Mouse (Mus musculus) embryonic fibroblast, embryonic 13.5 days (primary cell): ENCODE results near the gene Rnf40.

Source experiments
- CTCF ChIP-seq: IDR thresholded peaks from 2 replicates; pipeline ENCODE4 v1.5.1; 2011; ENCODE audit warnings: mild to moderate bottlenecking, control low read depth, low read length, moderate library complexity, borderline replicate concordance; ENCODE audit not compliant: insufficient read depth
- POLR2A ChIP-seq: IDR thresholded peaks from 2 replicates; pipeline ENCODE4 v1.6.1; 2011; ENCODE audit warnings: low read depth, mild to moderate bottlenecking, control low read depth, low read length, moderate library complexity

DNA sequence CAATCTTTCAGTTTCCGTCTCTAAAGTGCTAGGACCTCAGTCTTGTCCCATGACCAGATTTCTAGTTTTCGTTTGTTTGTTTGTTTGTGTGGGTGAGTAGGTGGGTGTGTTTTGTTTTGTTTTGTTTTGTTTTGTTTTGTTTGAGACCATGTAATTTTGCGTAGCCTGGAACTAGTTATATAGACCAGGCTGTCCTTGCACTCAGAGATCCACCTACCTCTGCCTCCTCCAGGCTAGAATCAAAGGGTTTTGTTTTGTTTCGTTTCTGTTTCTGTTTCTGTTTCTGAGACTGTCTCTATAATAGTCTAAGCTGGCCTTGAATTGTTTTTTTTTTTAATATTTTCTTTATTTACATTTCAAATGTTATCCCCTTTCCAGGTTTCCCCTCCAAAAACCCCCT, 57.8 kb downstream of the Rnf40 start:
- TF ChIP-seq CTCF (no peak), POLR2A (no peak)
